Mouse (Mus musculus) liver, adult 2 months (tissue): ENCODE data around the gene Tmem107. TPM values are rescaled to one million over a fixed set of nuclear protein-coding genes. Genes with fewer than 3 reads are reported as not detected.

ENCODE experiments used
- DNase-seq: peaks from one replicate; pipeline ENCODE4 v3.0.0-alpha.2; 2011; ENCODE audit warnings: low read depth, low spot score; ENCODE audit errors: extremely low read depth
- H3K27ac ChIP-seq: fragments of 200-500 bp; replicated peaks from 2 replicates; pipeline ENCODE4 v1.5.1; 2012; ENCODE audit warnings: low read depth, mild to moderate bottlenecking, control low read depth, inconsistent platforms, low read length; ENCODE audit not compliant: insufficient read depth
- H3K27me3 ChIP-seq: fragments of 200-500 bp; 2 replicates; pipeline ENCODE4 v1.6.1; 2012; ENCODE audit warnings: mild to moderate bottlenecking, moderate library complexity, low read length, inconsistent platforms; ENCODE audit not compliant: control insufficient read depth, insufficient read depth
- H3K36me3 ChIP-seq: fragments of 200-500 bp; 2 replicates; pipeline ENCODE4 v1.6.1; 2012; ENCODE audit warnings: low read length, inconsistent platforms; ENCODE audit not compliant: control insufficient read depth, insufficient read depth
- H3K4me1 ChIP-seq: fragments of 200-500 bp; 2 replicates; pipeline ENCODE4 v1.6.1; 2011; ENCODE audit warnings: low read length; ENCODE audit not compliant: control insufficient read depth, insufficient read depth
- H3K4me3 ChIP-seq: fragments of 200-500 bp; 2 replicates; pipeline ENCODE4 v1.5.1; 2011; ENCODE audit warnings: low read depth, mild to moderate bottlenecking, control low read depth, low read length, moderate library complexity; ENCODE audit not compliant: insufficient read depth
- H3K79me2 ChIP-seq: fragments of 200-500 bp; 2 replicates; pipeline ENCODE4 v1.6.1; 2012; ENCODE audit warnings: inconsistent platforms, mild to moderate bottlenecking, low read length, moderate library complexity; ENCODE audit not compliant: control insufficient read depth, insufficient read depth
- H3K9ac ChIP-seq: fragments of 200-500 bp; 2 replicates; pipeline ENCODE4 v1.6.1; 2012; ENCODE audit warnings: low read depth, mild to moderate bottlenecking, control low read depth, inconsistent platforms, low read length
- CTCF ChIP-seq: fragments of 200-500 bp; IDR thresholded peaks from 2 replicates; pipeline ENCODE4 v1.5.1; 2011; ENCODE audit warnings: low read depth, low read length, control low read depth
- POLR2A ChIP-seq: fragments of 200-500 bp; IDR thresholded peaks from 2 replicates; pipeline ENCODE4 v1.6.1; 2011; ENCODE audit warnings: low read length, control low read depth; ENCODE audit not compliant: insufficient read depth; ENCODE audit errors: extremely low read depth
- WGBS: fragments of 180-500 bp; shearing (Covaris S2); methylation state at CpG from one replicate; pipeline ENCODE4 v1.1.7; 2018; 5-methylcytosine and 5-hydroxymethylcytosine counted together
- polyA plus RNA-seq: library from polyadenylated mRNA; depleted of rRNA; stranded (reverse); fragments of >200 nt; gene quantifications from 2 replicates; pipeline ENCODE4 v1.2.3, GENCODE M21; 2012
- total RNA-seq: library from RNA; depleted of rRNA; stranded (reverse); fragments of >200 nt; gene quantifications from 2 replicates; pipeline ENCODE4 v1.2.3, GENCODE M21; 2014

The Tmem107 gene
- total and polyA plus RNA-seq, 2 experiments = 2.2 to 4.7 TPM

GRCm38 (mm10) chr11:69075764-69076479 is 5.3 kb downstream of the Tmem107 start:
- Histone ChIP-seq H3K79me2 (no peaks in the 10 kb centered on the region), H3K9ac (no peak overlapping the region), H3K36me3 (no peaks in the 10 kb centered on the region), H3K27me3 (no peaks in the 10 kb centered on the region), H3K4me1 (peaks cover 2% of the 10 kb centered on the region; the same call in 1 of the 2 replicates), H3K27ac (no peak overlapping the region), H3K4me3 (no peak overlapping the region)
- TF ChIP-seq CTCF (no peak), POLR2A (no peak)
- 72% methylated on average over 9 of the region's 9 CpGs for WGBS
- DNase-seq = no peak

DNA sequence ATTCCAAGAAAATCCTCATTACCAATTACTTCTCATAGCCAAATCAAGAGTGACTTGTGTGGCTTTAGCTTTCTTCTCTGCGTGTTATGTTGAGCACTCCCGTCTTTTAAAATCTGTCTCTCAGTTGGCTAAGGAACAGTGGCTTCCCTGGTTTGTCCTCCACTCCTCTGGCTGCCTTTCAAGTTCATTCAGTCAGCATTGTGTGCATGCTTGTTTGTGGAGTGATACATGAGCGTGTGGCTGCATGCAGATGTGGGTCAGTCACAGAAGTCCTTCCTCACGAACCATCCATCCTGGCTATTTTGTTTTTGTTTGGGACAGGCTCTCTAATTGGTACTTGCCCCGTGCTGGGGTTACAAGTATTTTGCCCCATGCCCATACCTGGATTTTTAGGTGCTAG is 6.0 kb downstream of the Tmem107 start:
- DNase-seq = no peak
- Histone ChIP-seq H3K27me3 (no peaks in the 10 kb centered on the region), H3K9ac (no peak overlapping the region), H3K4me3 (no peak overlapping the region), H3K4me1 (no peaks in the 10 kb centered on the region), H3K79me2 (no peaks in the 10 kb centered on the region), H3K36me3 (no peaks in the 10 kb centered on the region), H3K27ac (no peak overlapping the region)
- 84% methylated on average over 5 of the region's 5 CpGs for WGBS
- no peak for TF ChIP-seq CTCF
- TF ChIP-seq POLR2A = no peak

DNA sequence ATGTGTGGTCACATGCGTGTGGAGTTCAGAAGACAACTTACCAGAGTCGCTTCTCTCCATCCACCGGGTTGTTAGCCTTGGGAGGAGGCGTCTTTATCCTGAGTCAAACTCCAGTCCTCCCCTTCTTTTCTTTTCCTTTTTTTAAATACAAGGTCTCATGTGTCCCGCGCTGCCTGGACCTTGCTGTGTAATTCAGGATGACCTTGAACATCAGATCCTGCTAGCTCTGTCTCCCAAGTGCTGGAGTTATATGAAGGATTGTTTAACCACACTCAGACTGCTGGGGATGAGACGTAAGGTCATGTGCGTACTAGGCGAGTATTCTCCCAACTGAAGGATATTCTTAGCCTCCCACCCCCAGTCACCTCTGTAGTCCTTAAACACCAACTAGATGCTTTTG is 6.7 kb downstream of the Tmem107 start:
- WGBS = 88% methylated on average over 9 of the region's 9 CpGs
- no peak overlapping the region for H3K9ac ChIP-seq
- H3K27me3 ChIP-seq = no peaks in the 10 kb centered on the region
- no peak overlapping the region for H3K27ac ChIP-seq
- H3K4me3 ChIP-seq = no peak overlapping the region
- H3K4me1 ChIP-seq = no peaks in the 10 kb centered on the region
- no peaks in the 10 kb centered on the region for H3K79me2 ChIP-seq
- TF ChIP-seq POLR2A = no peak
- TF ChIP-seq CTCF = no peak
- DNase-seq = no peak
- H3K36me3 ChIP-seq = no peaks in the 10 kb centered on the region

DNA sequence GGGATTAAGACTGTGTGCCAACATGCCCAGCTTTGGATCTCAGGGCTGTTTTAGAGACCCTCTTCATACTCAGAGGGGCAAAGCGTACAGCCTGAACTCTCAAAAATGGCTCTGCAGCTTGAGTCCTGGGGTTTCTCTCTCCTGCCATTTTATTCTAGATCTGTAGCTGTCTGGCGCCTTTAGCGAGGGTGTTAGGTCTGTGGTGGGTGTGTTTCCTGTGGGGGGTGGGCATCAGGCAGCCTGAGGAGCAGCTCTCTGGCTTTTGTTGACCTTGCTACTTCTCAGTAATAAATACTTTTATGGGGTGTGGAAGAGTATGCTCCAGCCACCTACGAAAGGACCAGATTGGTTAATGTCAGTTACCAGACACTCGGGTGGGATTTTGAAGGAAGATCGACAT is 7.4 kb downstream of the Tmem107 start:
- no peaks in the 10 kb centered on the region for H3K27me3 ChIP-seq
- no peaks in the 10 kb centered on the region for H3K79me2 ChIP-seq
- 92% methylated on average over 6 of the region's 6 CpGs for WGBS
- no peak overlapping the region for H3K4me3 ChIP-seq
- H3K27ac ChIP-seq = no peak overlapping the region
- no peak overlapping the region for H3K9ac ChIP-seq
- DNase-seq = no peak
- H3K36me3 ChIP-seq = no peaks in the 10 kb centered on the region
- no peaks in the 10 kb centered on the region for H3K4me1 ChIP-seq
- TF ChIP-seq CTCF (no peak), POLR2A (no peak)

DNA sequence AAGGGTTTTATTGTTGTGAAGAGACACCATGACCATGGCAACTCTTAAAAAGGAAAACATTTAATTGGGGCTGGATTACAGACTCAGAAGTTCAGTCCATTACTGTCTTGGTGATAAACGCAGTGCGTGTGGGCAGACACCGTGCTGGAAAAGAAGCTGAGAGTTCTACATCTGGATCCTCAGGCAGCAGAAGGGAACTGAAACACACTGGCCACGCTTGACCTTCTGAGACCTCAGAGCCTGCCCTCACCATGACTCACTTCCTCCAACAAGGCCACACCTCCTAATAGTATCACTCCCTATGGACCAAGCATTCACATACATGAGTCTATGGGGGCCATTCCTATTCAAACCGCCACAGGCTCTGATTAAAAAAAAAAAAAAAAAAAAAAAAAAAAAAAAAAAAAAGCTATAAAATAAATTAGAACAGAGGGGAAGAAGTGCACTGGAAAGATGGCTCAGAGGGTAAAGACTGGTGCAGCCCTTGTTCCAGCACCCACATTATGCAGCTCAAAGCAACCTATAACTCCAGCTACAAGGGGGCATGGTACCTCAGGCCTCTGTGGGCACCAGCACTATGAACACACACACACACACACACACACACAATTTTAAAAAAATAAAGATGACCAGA is 8.3 kb downstream of the Tmem107 start:
- Histone ChIP-seq H3K9ac (no peak overlapping the region), H3K27me3 (no peaks in the 10 kb centered on the region), H3K4me1 (no peaks in the 10 kb centered on the region), H3K36me3 (no peaks in the 10 kb centered on the region), H3K27ac (no peak overlapping the region), H3K4me3 (no peak overlapping the region), H3K79me2 (no peaks in the 10 kb centered on the region)
- TF ChIP-seq CTCF = no peak
- TF ChIP-seq POLR2A = no peak
- 77% methylated on average over 5 of the region's 5 CpGs for WGBS
- peak; percentile 43 for DNase-seq
